Mouse (Mus musculus): ENCODE data around the gene Olfr1198. TPM values are rescaled to one million over a fixed set of nuclear protein-coding genes. Genes with fewer than 3 reads are reported as not detected.

Olfr1198 gene
- not detected for total RNA-seq (2021)
- long read RNA-seq, experiment 1 = 0 reads
- long read RNA-seq, experiment 2 = 0 reads

- no peak for DNase-seq
Observed at GRCm38 (mm10) chr2:88751270-88751669, at the start of gene Olfr1198. Gene Olfr1198, minus strand, starts transcription at chr2:88751370.

DNA sequence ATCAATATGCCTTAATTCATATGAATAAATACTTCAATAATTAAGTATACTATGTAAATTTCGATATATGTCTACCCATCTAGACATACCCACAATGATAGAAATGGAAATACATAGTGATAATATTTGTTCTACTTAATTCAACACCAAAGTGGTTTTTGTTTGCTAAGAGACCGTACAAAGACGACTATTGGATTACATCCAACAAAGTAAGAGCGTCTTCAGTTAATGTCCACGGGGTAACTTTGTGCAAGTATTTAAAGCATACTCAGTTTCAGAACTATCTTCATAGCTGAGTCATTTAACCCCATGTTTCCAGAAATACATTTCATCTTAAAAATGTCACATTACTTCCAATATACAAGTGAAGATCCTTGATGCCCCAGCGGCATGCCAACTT is 41.6 kb upstream of the Olfr1198 start, which contains the start of gene Olfr1201:
Gene Olfr1201 (plus strand): TSS at position 301 of the 400 bp plus-strand sequence.
- DNase-seq = no peak

GRCm38 (mm10) chr2:88770388-88770787 is 19.2 kb upstream of the Olfr1198 start, which contains the start of gene Olfr1200:
Gene Olfr1200, minus strand, starts transcription at chr2:88770488.
- DNase-seq = no peak

DNA sequence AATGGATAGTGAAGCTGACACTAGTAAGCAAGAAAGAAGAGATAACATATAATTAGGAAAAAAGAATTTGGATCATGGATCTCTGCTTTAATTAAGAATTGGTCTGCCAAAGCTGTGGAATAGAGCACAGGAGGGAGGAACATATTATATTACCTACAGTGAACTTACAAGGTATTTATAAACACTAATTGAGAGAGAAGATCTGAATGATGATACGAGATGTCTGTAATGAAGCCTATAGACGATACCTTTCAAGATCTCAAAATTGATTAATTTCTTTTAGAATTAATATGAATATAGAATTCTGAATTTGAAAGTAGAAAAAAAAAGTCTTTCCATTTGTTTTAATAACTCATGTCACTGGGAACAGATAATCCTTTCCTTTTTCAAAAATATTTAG is 9.2 kb upstream of the Olfr1198 start, which contains the start of gene Olfr1199:
Gene Olfr1199 (minus strand): TSS at position 101 of the 400 bp plus-strand sequence.
- no peak for DNase-seq

DNA sequence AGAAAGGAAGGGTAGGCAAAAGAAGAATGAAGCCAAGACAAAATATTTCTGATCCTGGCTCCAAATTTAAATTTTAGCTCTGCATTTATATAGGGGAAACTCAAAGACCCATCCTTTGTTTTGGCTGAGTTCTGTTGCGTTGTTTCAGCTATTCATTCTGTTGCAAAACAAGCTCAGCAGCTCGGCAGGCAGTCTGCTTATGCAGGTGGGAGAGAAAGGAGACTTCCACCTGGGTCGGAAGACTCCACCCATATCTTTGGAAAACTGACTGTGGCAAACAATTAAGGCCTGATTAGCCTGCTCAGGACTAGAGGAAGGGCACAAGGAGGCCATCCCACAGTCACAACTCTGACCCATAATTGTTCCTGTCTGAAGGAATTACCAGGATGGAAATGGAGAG is 7.8 kb downstream of the Olfr1198 start:
- no peak for DNase-seq

DNA sequence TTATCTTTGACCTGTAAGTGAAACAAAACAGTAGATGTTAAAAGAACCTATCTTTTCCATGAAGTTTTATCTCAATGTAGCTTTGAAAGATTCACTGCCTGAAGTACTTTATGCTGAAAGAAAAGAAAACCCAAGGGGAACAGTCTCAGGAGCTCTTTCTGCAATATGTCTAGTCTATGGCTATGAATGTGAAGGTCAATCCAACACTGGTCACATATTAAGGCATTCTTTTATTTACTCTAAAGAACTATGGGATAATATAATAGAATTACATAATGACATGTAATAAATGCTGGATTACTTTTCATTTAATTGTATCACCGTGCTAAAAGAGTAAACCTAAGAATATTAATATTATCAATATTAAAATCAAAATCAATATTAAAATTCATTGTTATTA is 18.9 kb downstream of the Olfr1198 start, which contains the start of gene Olfr1197:
Gene Olfr1197 (minus strand): TSS at position 101 of the 400 bp plus-strand sequence.
- DNase-seq = no peak

- no peak for DNase-seq
Observed at GRCm38 (mm10) chr2:88704497-88704896, 46.7 kb downstream of the Olfr1198 start, which contains the start of gene Olfr1196. Gene Olfr1196, minus strand, starts transcription at chr2:88704597.

Other genes with a start within 250 kb of the Olfr1198 start
- gene Olfr1186, start 232.8 kb downstream of the Olfr1198 start, total RNA-seq (2021) = not detected
- gene Olfr1188, start 194.4 kb downstream of the Olfr1198 start, total RNA-seq (2021) = not detected
- not detected for gene Olfr1189, start 164.9 kb downstream of the Olfr1198 start, total RNA-seq (2021)
- gene Olfr1191-ps1, start 110.8 kb downstream of the Olfr1198 start, total RNA-seq (2021) = not detected
- not detected for gene Olfr1192-ps1, start 102.9 kb downstream of the Olfr1198 start, total RNA-seq (2021)
- not detected for gene Olfr1193, start 75.7 kb downstream of the Olfr1198 start, total RNA-seq (2021)
- not detected for gene Olfr1195, start 62.2 kb downstream of the Olfr1198 start, total RNA-seq (2021)
- not detected for gene Olfr1196, start 46.8 kb downstream of the Olfr1198 start, total RNA-seq (2021)
- gene Olfr1197, start 19.0 kb downstream of the Olfr1198 start, total RNA-seq (2021) = not detected
- not detected for gene Olfr1199, start 9.1 kb upstream of the Olfr1198 start, total RNA-seq (2021)
- gene Olfr1200, start 19.1 kb upstream of the Olfr1198 start, total RNA-seq (2021) = not detected
- not detected for gene Olfr1201, start 41.7 kb upstream of the Olfr1198 start, total RNA-seq (2021)
- gene Olfr1202, start 63.1 kb upstream of the Olfr1198 start, total RNA-seq (2021) = not detected
- gene Olfr1205, start 78.4 kb upstream of the Olfr1198 start, total RNA-seq (2021) = not detected
- not detected for gene Olfr1204, start 97.9 kb upstream of the Olfr1198 start, total RNA-seq (2021)
- not detected for gene Olfr1206, start 111.9 kb upstream of the Olfr1198 start, total RNA-seq (2021)
- gene Olfr1208, start 150.9 kb upstream of the Olfr1198 start, total RNA-seq (2021) = not detected
- gene Olfr1209, start 163.8 kb upstream of the Olfr1198 start, total RNA-seq (2021) = not detected
- not detected for gene Olfr1211, start 186.7 kb upstream of the Olfr1198 start, total RNA-seq (2021)
- gene Olfr1212, start 202.6 kb upstream of the Olfr1198 start, total RNA-seq (2021) = not detected
- gene Gm13762, start 228.9 kb upstream of the Olfr1198 start, total RNA-seq (2021) = not detected
- gene Olfr1214, start 241.3 kb upstream of the Olfr1198 start, total RNA-seq (2021) = not detected

All from gastrocnemius, postnatal 10 days (tissue).